Mouse (Mus musculus): Measurements from ENCODE around the gene Eif2b4. TPM values are rescaled to one million over a fixed set of nuclear protein-coding genes. Genes with fewer than 3 reads are reported as not detected.

Eif2b4 gene
- polyA plus RNA-seq (2015; fragmentation: Nextera tagmentation; extraction: Ambion mirVana): 60.3 and 68.3 TPM in 2 replicates

DNA sequence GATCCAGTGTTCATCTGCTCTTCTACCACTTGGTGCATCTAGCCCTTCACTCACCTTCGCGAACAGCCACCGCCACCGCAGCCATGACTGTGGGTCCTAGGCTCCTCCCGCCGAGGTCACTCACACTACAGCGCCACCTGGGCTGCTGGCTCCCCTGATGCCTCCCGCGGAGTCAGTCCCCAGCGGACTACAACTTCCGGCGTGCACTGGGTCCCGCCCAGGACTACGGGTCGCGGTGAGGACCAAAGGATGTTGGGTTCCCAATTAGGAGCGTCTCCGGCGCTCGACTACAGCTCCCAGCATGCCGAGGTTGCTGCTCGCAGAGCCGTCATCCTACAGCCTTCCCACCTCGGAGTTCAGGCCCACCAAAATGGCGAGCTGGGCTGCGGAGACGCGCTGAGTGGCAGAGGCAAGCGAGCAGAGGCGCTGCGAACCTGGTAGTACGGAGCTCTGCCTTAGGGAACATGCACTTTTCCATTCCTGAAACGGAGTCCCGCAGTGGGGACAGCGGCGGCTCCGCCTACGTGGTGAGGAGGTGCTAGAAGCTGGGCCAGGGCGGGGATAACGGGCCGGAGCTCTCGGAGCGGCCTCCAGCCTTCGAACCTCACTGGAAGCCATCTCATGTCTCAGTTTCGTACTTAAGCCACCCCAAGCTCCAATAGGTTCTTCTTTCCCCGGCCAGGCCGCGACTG lies at the start of gene Eif2b4, which contains the start of gene Snx17:
Gene Eif2b4 (minus strand): TSS at position 492 of the 692 bp plus-strand sequence.
Gene Snx17 (plus strand): TSS at position 289 of the 692 bp plus-strand sequence.
- peaks cover 18% of the 10 kb centered on the region; the same call in 1 of the 2 replicates for H3K4me1 ChIP-seq
- ATAC-seq (ENCODE audit: insufficient read depth, low FRiP score, low read depth): peak; percentile 97
- peak within 1 kb of the TSS; percentile 98 for H3K9ac ChIP-seq
- H3K4me2 ChIP-seq: peak within 1 kb of the TSS; percentile 82
- H3K36me3 ChIP-seq: peaks cover 56% of the 10 kb centered on the region
- under 1% methylated on average over 48 of the region's 48 CpGs for WGBS
- H3K4me3 ChIP-seq (replicated peaks): peak within 1 kb of the TSS; percentile 91
- peak within 1 kb of the TSS; percentile 92 for H3K27ac ChIP-seq
- H3K27me3 ChIP-seq (replicated peaks): no peaks in the 10 kb centered on the region
- H3K9me3 ChIP-seq: no peaks in the 10 kb centered on the region

GRCm38 (mm10) chr5:31242191-31242590 lies 49.0 kb upstream of the Eif2b4 start:
- Histone ChIP-seq H3K9me3 (no peaks in the 10 kb centered on the region), H3K4me3 (replicated peaks) (peak overlapping the region; percentile 98), H3K27me3 (replicated peaks) (no peaks in the 10 kb centered on the region), H3K36me3 (peaks cover 21% of the 10 kb centered on the region; the same call in 1 of the 2 replicates), H3K4me2 (peak overlapping the region; percentile 75), H3K27ac (no peak overlapping the region), H3K9ac (peak overlapping the region; percentile 99; the same call in 1 of the 2 replicates), H3K4me1 (peaks cover 2% of the 10 kb centered on the region; the same call in 1 of the 2 replicates)
- ATAC-seq (ENCODE audit: insufficient read depth, low FRiP score, low read depth): no peak
- 22% methylated on average over 10 of the region's 10 CpGs for WGBS

GRCm38 (mm10) chr5:31241522-31242034 lies 48.3 kb upstream of the Eif2b4 start:
- under 1% methylated on average over 13 of the region's 13 CpGs for WGBS
- ATAC-seq (ENCODE audit: insufficient read depth, low FRiP score, low read depth): no peak
- Histone ChIP-seq H3K27me3 (replicated peaks) (no peaks in the 10 kb centered on the region), H3K9me3 (no peaks in the 10 kb centered on the region), H3K4me3 (replicated peaks) (peak overlapping the region; percentile 98), H3K27ac (peak overlapping the region; percentile 99), H3K9ac (peak overlapping the region; percentile 99), H3K4me2 (peak overlapping the region; percentile 75), H3K4me1 (peaks cover 2% of the 10 kb centered on the region; the same call in 1 of the 2 replicates), H3K36me3 (peaks cover 16% of the 10 kb centered on the region; the same call in 1 of the 2 replicates)

DNA sequence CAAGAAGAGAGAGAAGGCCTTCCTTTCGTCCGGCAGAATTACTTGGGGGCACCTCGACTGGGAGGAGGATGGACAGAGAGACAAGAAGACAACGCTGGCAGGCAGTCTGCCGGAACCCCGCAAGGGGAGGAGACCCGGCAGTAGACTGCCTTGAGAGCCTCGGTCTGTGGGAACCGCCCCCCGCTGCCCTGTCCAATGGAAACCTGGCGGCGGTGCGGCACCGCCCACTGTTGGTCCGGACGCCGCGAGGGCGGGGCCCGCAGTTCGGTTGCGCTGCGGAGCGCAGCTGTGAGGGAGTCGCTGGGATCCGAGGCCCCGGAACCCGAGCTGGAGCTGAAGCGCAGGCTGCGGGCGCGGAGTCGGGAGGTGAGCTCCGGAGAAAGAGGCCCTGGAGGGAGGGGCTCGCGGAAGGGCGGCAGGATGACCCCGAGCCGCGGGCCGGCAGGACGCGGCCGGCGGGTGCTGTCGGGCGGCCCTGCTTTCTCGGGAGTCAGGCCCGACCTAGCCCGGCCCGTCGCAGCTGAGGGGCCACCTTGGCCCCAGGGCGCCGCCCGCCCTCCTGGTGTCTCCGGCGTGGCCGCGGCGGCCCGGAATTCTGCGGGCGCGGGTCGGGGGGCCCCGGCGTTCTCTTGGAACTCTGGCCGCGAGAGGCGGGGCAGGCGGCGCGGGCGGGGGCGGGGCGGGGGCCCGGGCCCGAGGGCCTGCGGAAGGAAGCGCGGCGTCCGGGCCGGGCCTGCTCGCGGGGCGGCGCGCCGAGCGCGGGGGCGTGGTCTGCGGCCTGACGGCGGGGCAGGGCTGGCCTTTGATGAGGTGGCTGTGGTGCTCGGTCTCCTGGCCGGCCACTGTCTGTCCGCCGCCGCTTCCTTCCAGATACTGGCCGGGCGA lies 47.6 kb upstream of the Eif2b4 start, which contains the start of the genes Nrbp1 and Gm9970:
Gene Nrbp1 (plus strand): TSS at position 228 of the 885 bp plus-strand sequence.
Gene Gm9970 (minus strand): TSS at position 596 of the 885 bp plus-strand sequence.
- under 1% methylated on average over 82 of the region's 103 CpGs for WGBS
- Histone ChIP-seq H3K4me2 (peak within 1 kb of the TSS; percentile 75), H3K4me1 (peaks cover 2% of the 10 kb centered on the region; the same call in 1 of the 2 replicates), H3K36me3 (0 out of 2 replicates have a peak, but pooled peaks cover 9% of the 10 kb centered on the region), H3K9ac (peak within 1 kb of the TSS; percentile 99), H3K4me3 (replicated peaks) (peak within 1 kb of the TSS; percentile 98), H3K27ac (peak within 1 kb of the TSS; percentile 99), H3K9me3 (no peaks in the 10 kb centered on the region), H3K27me3 (replicated peaks) (no peaks in the 10 kb centered on the region)
- ATAC-seq (ENCODE audit: insufficient read depth, low FRiP score, low read depth): peak; percentile 98

DNA sequence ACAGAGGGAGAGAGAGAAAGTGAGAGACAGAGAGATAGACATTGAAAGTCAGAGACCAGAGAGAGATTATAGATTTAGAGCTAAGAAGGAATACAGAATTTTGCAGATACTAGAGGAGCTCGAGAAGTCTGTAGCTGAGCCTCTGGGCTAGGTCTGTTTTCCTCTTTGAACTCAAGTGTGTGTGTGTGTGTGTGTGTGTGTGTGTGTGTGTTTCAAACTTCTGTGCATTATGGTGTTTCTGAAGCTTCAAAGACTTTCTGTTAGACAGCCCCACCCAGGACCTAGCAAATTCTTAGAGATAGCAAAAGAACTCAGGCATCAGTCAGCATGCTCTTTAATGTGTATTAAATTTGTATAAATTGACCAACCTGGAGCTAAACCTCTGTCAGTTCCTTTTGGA lies 33.4 kb upstream of the Eif2b4 start:
- H3K27ac ChIP-seq: no peak overlapping the region
- H3K4me3 ChIP-seq (replicated peaks): no peak overlapping the region
- H3K4me2 ChIP-seq: no peak overlapping the region
- H3K27me3 ChIP-seq (replicated peaks): no peaks in the 10 kb centered on the region
- no peaks in the 10 kb centered on the region for H3K36me3 ChIP-seq
- 70% methylated on average over 1 of the region's 1 CpGs for WGBS
- no peaks in the 10 kb centered on the region for H3K9me3 ChIP-seq
- H3K4me1 ChIP-seq: no peaks in the 10 kb centered on the region
- no peak overlapping the region for H3K9ac ChIP-seq
- ATAC-seq (ENCODE audit: insufficient read depth, low FRiP score, low read depth): no peak

DNA sequence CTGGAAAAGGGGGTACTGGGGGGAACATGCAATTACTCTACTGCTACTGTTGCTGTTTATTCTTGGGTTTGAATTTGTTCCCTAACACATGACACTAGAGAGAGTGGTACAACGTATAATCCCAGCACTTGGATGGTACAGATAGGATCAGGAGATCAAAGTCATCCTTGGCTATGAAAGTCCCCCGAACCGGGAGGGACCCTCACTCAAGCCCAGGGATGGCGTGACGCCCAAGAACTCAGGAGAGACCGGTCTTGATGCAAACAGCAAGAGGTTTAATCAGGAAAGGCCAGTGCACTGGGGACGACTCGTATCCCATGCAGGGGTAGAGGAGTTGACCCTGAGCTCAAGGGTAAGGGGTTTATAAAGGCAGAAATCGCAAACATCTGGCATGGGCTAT lies 29.5 kb upstream of the Eif2b4 start:
- Histone ChIP-seq H3K36me3 (no peaks in the 10 kb centered on the region), H3K4me3 (replicated peaks) (no peak overlapping the region), H3K9ac (no peak overlapping the region), H3K27me3 (replicated peaks) (no peaks in the 10 kb centered on the region), H3K4me1 (no peaks in the 10 kb centered on the region), H3K4me2 (no peak overlapping the region), H3K9me3 (no peaks in the 10 kb centered on the region), H3K27ac (no peak overlapping the region)
- 93% methylated on average over 9 of the region's 9 CpGs for WGBS
- ATAC-seq (ENCODE audit: insufficient read depth, low FRiP score, low read depth): no peak

DNA sequence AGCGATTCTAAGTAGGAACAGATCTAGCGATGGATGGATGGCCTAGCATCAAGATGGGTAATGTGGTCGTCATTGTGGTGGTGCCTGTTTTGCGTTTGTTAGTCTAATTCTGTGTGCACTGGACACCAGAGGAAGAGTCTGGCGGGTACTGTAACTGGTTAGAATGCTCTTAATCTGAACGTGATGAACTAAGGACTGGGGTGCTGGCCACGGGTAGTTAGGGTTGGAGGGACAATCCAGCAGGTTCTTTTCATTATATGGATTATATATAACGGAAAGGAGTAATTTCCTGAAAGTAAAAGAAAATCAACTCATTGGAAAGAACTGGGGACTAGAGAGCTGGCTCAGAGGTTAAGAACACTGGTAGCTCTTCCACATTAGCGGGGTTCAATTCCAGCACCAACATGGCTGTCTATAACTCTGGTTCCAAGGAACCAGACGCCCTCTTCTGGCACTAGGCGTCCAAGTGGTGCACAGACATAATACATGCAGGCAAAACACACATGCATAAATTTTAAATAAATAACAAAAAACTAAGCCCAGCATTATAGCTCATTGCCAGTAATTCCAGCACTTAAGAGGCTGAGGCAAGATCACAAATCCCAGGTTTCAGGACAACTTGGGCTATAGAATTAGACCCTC lies 28.2 kb upstream of the Eif2b4 start:
- Histone ChIP-seq H3K36me3 (no peaks in the 10 kb centered on the region), H3K4me3 (replicated peaks) (peak overlapping the region; percentile 100), H3K9me3 (no peaks in the 10 kb centered on the region), H3K27ac (peak overlapping the region; percentile 94), H3K27me3 (replicated peaks) (no peaks in the 10 kb centered on the region), H3K4me1 (no peaks in the 10 kb centered on the region), H3K9ac (peak overlapping the region; percentile 63), H3K4me2 (peak overlapping the region; percentile 85)
- WGBS: 12% methylated on average over 11 of the region's 11 CpGs
- no peak for ATAC-seq (ENCODE audit: insufficient read depth, low FRiP score, low read depth)

DNA sequence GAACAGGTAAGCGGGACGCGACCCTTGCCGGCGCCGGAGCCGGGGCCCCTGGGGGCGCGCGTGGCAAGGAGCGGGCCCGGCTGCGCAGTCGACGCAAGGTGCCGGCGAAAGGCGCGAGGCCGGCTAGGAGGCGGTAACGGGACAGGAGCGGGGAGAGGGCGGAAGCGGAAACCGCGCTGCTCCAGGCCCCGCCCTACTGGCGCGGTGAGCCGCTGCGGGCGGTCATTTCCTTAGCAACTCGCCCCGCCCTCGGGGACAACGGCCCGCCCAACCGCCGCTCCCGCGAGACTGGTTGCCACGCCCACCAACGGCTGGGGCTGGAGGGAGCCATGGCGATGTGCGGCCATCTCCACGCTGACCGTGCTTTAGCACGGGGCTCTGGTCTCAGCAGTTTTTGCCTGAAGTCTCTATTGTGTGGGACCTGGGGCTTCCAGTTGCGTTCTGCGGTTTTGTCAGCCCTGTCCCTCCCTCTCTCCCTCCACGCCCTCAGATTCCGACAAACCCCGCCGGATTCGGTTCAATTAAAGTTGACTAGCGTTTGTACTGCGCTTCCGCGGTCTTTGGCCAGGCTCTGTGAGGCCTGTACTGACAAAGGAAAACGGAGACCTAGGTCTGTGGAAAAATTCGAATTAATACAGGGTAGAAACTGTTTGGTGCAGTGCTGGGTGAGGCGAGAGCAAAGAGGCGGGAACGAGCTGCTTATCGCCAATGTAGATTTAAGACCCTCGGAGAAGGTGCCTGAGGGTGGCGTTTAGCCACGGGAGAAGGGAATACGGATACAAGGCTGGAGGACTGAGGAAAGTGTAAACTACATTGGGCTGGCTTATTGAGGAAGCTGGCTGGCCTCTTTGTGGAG lies 27.4 kb upstream of the Eif2b4 start, which contains the start of gene Ppm1g:
Gene Ppm1g (minus strand): TSS at position 240 of the 856 bp plus-strand sequence.
- H3K4me2 ChIP-seq: peak within 1 kb of the TSS; percentile 85
- under 1% methylated on average over 70 of the region's 70 CpGs for WGBS
- H3K27me3 ChIP-seq (replicated peaks): no peaks in the 10 kb centered on the region
- peak within 1 kb of the TSS; percentile 95 for H3K27ac ChIP-seq
- H3K4me1 ChIP-seq: no peaks in the 10 kb centered on the region
- peak; percentile 96 for ATAC-seq (ENCODE audit: insufficient read depth, low FRiP score, low read depth)
- H3K4me3 ChIP-seq (replicated peaks): peak within 1 kb of the TSS; percentile 100
- H3K9ac ChIP-seq: peak within 1 kb of the TSS; percentile 96
- H3K36me3 ChIP-seq: no peaks in the 10 kb centered on the region
- H3K9me3 ChIP-seq: no peaks in the 10 kb centered on the region

GRCm38 (mm10) chr5:31219911-31220447 lies 26.7 kb upstream of the Eif2b4 start:
- H3K4me2 ChIP-seq: peak overlapping the region; percentile 85
- H3K36me3 ChIP-seq: no peaks in the 10 kb centered on the region
- peak overlapping the region; percentile 96 for H3K9ac ChIP-seq
- WGBS: under 1% methylated on average over 40 of the region's 40 CpGs
- H3K27me3 ChIP-seq (replicated peaks): no peaks in the 10 kb centered on the region
- peak; percentile 56 for ATAC-seq (ENCODE audit: insufficient read depth, low FRiP score, low read depth)
- H3K9me3 ChIP-seq: no peaks in the 10 kb centered on the region
- peak overlapping the region; percentile 95 for H3K27ac ChIP-seq
- no peaks in the 10 kb centered on the region for H3K4me1 ChIP-seq
- peak overlapping the region; percentile 100 for H3K4me3 ChIP-seq (replicated peaks)

- Histone ChIP-seq H3K4me3 (replicated peaks) (peak overlapping the region; percentile 100), H3K4me1 (no peaks in the 10 kb centered on the region), H3K9ac (peak overlapping the region; percentile 96; the same call in 1 of the 2 replicates), H3K9me3 (no peaks in the 10 kb centered on the region), H3K36me3 (no peaks in the 10 kb centered on the region), H3K4me2 (peak overlapping the region; percentile 85), H3K27me3 (replicated peaks) (no peaks in the 10 kb centered on the region), H3K27ac (peak overlapping the region; percentile 95)
- no peak for ATAC-seq (ENCODE audit: insufficient read depth, low FRiP score, low read depth)
- under 1% methylated on average over 11 of the region's 11 CpGs for WGBS
Measured at GRCm38 (mm10) chr5:31219474-31219873, 26.2 kb upstream of the Eif2b4 start.
